Mouse (Mus musculus) heart, postnatal 0 days (tissue): ENCODE results near the gene Fam240b.

Source experiments
- CTCF ChIP-seq: IDR thresholded peaks from 2 replicates; pipeline ENCODE4 v1.5.1; 2016; ENCODE audit warnings: antibody characterized with exemption, control low read depth, low read depth
- EP300 ChIP-seq: IDR thresholded peaks from 2 replicates; pipeline ENCODE4 v1.6.1; 2016; ENCODE audit warnings: antibody characterized with exemption, low read depth

DNA sequence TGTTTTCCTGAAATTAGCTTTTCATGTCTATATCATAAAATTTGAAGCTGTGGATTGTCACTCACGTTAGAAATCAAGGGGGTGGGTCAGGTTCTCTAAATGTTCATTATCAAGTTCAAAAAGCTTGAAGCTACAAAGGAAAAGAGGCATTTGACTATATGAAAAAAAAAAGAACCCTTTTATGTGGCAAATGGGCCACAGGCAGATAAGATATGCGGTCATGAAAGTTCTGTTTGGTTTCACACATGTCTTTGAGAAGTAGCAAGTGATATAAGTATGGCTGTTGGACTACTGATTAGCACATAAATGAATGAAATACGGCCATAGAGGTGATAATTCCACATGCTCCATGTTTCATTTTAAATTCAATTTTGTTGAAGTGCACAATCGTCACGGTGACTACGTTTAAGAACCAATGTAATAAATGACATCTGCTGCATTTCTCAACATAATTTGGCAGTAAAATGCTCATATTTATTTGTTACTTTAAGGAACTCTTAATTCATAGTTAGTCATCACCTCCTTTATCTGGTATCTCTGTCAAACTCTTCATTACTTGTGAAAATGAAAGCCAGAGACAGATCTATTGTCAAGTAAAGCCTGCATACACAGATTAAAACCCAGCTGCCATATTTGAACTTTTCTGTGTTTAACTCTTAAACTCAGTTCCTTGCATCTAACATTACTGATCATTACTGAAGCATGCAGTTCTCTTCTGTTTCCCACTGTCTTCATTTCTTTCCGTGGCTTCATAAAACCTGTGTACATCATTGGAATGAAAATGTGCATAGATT lies 47.4 kb downstream of the Fam240b start:
- TF ChIP-seq CTCF (no peak), EP300 (no peak)
